Mouse (Mus musculus) liver (tissue): ENCODE data around the gene Ifrd1.
"Not testable (repeated sequence)": the region's sequence is repeated elsewhere in the genome, so short reads cannot be mapped to it uniquely, and the experiment has no call there.

Experiments used
- DNase-seq: peaks from one replicate; pipeline ENCODE4 v3.0.0-alpha.2; 2020; ENCODE audit warnings: mixed read lengths

Ifrd1 gene

GRCm38 (mm10) chr12:40198019-40198418, 50.3 kb downstream of the Ifrd1 start:
- DNase-seq = no peak

GRCm38 (mm10) chr12:40197511-40197910, 50.8 kb downstream of the Ifrd1 start:
- no peak for DNase-seq

- no peak for DNase-seq
These were observed 62.8 kb downstream of the Ifrd1 start for GRCm38 (mm10) chr12:40185474-40185873.

- peak; percentile 32 for DNase-seq
These were observed 71.2 kb downstream of the Ifrd1 start for GRCm38 (mm10) chr12:40177089-40177488.

- DNase-seq = no peak
These were observed 72.1 kb downstream of the Ifrd1 start for GRCm38 (mm10) chr12:40176158-40176557.

GRCm38 (mm10) chr12:40175171-40175570, 73.1 kb downstream of the Ifrd1 start:
- not testable (repeated sequence) for DNase-seq

- DNase-seq = no peak
These were observed 76.7 kb downstream of the Ifrd1 start for GRCm38 (mm10) chr12:40171637-40172036.

GRCm38 (mm10) chr12:40169675-40170074, 78.6 kb downstream of the Ifrd1 start:
- DNase-seq = no peak

- DNase-seq = no peak
These were observed 83.7 kb downstream of the Ifrd1 start for GRCm38 (mm10) chr12:40164621-40165020.

GRCm38 (mm10) chr12:40160777-40161176, 87.5 kb downstream of the Ifrd1 start:
- no peak for DNase-seq

- no peak for DNase-seq
These were observed 94.1 kb downstream of the Ifrd1 start for GRCm38 (mm10) chr12:40154188-40154587.

- DNase-seq = no peak
These were observed 95.8 kb downstream of the Ifrd1 start for GRCm38 (mm10) chr12:40152353-40153069.
